Mouse (Mus musculus): ENCODE data around the gene Ephb1.

Ephb1 gene

DNA sequence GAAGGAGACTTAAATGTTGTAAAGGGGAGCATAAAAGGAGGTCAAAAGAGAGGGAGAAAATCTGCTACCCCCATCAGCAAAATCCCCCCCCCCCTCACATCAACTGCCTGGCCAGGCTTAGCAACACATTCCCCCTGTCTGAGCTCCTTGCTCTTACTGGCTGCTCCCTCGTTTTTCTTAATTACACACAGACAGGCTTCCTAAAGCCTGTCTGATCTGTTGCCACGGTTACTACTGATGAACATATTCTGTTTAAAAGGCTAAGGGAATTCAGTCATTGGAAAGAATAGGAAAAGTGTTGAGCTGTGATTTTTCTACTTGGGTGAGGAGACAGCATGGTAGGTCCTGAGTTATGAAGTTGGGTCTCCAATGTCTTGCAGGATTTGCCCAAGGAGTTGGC is 308.6 kb downstream of the Ephb1 start:
- no peak for TF ChIP-seq GATA4 (IDR thresholded peaks at IDR 0.05; ENCODE audit: insufficient replicate concordance, low read length)

DNA sequence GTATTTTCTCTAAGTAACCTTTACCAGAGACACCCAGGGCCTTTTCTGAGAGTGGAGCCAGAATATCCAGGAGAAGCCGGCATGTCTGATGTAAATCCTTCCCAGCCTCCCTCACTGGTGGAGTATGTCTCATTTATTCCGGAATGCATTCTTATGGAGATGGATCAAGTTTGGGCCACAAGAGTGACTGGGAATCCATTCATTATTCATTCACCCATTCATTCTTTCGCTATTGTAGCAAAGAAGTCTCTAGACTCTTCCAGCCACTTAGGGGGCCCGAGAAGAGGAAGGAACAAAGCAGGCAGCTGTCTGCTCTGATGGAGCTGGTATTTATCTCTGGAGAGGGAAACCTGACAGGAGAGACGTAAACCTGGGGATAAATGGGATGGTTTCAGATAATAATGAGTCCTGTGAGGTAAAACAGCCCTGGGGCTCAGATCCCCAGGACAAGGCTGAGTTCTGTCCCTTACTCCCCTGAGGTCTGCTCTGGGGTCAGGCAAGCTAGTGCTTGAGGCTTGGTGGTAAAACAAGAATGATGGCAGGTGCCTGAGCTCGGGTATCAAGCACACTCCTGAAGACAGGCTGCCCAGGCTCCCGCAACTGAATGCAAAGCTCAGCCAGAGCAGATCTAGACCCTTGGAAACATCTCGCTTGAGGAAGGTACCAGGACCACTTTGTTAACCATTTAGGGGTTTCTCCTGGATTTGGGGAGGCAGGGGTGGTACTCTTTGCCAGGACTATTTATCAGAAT is 309.2 kb downstream of the Ephb1 start:
- no peak for TF ChIP-seq GATA4 (IDR thresholded peaks at IDR 0.05; ENCODE audit: insufficient replicate concordance, low read length)

DNA sequence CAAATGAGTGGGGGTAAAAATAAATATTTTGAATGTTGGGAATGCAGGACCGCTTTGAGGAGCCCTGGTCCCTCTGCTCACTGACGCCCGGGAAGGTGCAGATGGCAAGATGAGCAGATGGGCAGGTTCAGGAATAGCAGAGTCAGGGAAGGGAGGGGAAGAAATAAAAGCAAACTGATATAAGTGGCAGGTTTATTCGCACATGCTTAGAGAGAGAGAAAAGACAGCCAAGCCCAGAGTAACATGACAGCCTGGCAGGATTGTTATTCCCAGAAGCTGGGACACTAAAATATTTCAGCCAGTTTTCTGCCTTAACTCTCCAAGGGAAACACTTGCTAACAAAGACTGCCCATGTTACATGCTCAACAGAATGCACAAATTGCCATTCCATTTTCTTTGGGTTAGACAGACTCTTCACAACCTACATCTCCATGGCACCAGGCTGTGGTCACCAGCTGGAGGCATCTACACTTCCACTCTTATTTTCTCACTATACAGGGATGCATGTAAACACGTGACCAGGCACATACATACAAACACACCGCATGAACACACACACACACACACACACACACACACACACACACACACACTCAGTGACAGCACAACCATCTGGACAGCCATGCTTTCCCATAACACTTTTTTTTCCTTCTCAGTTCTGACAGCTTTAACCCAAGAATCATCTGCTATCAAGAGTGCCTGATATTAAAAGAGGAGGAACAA is 315.3 kb downstream of the Ephb1 start:
- TF ChIP-seq GATA4 (IDR thresholded peaks at IDR 0.05; ENCODE audit: insufficient replicate concordance, low read length): no peak

DNA sequence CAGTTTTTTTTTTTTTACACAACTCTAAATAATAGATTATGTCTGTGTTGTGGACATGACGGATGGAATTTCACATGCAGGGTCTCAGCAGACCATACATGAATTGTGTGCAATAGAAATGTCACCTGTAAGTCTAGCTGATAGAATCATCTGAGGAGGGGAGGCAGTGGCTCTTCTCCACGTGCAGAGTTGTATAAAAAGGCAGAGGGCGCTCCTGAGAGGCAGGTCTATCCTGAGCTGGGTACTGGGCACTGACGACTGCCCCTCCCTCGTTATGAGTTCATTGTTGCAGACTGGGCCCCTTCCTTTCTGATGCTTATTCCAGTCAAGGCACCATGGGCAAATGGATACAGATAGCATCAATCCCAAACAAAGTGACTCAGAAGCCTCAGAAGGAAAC is 318.4 kb downstream of the Ephb1 start:
- no peak for TF ChIP-seq GATA4 (IDR thresholded peaks at IDR 0.05; ENCODE audit: insufficient replicate concordance, low read length)

DNA sequence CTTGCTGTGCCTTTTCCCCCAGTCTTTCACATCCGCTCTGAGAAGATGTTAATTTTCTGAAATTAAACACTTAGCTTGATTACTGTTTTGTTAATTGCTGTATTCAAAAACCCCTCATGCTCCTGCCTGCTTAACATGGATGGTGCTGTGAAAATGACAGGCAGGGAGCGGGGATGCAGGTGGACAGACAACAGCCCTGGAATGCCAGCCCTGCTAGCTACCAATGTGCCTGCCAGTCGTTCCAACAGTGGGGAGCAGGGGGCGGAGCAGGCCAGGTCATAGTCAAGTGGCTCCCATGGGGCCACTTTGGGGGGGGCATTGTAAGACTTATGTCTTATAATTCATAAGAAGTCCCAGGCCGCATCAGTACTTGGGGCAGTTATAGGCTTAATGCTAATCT is 321.3 kb downstream of the Ephb1 start:
- no peak for TF ChIP-seq GATA4 (IDR thresholded peaks at IDR 0.05; ENCODE audit: insufficient replicate concordance, low read length)

DNA sequence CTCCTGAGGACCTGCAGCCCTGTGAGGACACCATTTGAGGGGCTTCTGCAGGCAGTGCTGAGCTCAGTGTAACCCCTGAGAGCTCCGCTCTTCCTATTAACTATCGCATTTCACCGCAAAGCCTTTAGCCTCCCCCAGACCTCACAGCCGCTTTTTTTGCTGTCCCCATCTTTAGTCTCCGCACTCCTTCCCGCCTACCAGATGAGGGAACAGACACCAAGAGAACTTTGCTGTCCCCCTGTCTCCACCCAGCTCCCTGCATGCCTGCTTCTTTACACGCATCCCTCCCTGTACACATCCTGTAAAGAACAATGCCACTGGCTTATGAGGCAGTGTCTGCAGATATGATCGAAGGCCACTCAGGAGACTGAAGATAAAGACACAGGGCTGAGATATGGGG is 322.1 kb downstream of the Ephb1 start:
- no peak for TF ChIP-seq GATA4 (IDR thresholded peaks at IDR 0.05; ENCODE audit: insufficient replicate concordance, low read length)

DNA sequence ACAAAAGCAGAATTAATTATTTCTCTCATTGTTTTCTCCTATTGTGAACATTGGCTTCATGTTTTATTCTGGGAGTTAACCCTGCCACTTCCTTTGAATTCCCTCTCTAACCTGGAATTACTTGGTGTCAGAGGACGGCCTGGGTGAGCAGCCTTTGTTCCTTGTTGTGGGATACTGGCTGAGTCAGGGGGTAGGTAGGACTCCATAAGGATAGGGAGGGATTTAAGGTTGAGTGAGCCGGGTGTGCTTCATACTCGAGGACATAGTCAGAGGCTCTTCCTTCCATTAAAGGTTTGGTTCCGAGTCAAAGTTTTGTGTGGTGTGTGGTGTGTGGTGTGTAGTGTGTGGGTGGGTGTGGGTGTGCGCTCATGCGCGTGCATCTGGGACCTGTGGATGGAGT is 324.8 kb downstream of the Ephb1 start:
- no peak for TF ChIP-seq GATA4 (IDR thresholded peaks at IDR 0.05; ENCODE audit: insufficient replicate concordance, low read length)

DNA sequence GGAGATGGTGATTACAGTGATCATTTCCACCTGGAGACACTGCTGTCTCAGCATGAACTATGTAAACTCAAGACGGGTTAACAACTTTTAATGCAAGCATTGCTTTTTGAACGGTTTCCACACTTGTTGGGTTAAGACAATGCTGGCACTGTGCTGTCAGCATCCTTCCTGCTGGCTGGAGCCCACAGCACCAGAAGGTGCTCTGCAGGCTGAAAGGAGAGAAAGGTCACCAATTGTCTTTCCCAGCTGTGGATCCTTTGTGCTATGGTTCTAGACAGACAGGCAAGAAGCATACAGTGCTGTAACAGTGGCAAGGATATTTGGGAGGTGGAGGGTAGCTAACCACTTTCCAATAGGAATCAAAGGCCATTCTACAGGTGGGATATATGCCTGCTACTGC is 328.4 kb downstream of the Ephb1 start:
- TF ChIP-seq GATA4 (IDR thresholded peaks at IDR 0.05; ENCODE audit: insufficient replicate concordance, low read length): no peak

DNA sequence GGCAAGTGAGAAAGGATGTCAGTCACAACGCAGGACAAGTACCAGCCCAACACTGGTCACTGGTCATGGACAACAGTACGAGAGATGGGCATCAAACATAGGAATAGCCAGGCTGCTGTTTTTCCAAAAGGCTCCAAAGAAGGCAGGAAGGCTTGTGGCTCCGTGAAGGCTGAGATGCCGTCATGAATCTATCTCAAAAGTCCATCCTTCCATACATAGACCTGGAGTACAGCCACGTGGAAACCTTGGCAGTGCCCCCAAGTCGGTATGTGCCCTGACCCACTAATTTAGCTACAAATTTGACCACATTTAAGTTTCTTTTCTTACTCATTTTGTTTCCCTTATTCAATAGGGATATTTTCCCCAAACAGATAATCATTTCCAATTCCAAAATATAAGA is 329.4 kb downstream of the Ephb1 start:
- TF ChIP-seq GATA4 (IDR thresholded peaks at IDR 0.05; ENCODE audit: insufficient replicate concordance, low read length): no peak

DNA sequence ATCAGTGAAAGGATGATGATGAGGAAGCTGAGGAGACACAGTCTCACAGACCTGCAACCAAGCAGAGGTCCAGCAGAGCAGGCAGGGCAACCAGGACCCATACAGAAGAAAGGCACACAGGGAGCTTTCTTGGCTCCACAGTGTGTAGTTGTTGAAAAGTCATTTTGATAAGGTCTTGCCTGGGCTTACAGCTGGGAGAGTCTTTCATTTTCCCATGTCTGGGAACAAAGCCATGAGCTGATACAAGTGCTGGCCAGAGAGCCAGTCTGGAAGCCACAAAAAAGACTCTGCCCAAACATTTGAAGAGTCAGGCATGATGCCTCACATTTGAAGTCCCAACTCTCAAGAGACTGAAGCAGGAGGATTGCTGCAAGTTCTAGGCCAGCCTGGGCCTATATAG is 339.0 kb downstream of the Ephb1 start:
- TF ChIP-seq GATA4 (IDR thresholded peaks at IDR 0.05; ENCODE audit: insufficient replicate concordance, low read length): no peak

DNA sequence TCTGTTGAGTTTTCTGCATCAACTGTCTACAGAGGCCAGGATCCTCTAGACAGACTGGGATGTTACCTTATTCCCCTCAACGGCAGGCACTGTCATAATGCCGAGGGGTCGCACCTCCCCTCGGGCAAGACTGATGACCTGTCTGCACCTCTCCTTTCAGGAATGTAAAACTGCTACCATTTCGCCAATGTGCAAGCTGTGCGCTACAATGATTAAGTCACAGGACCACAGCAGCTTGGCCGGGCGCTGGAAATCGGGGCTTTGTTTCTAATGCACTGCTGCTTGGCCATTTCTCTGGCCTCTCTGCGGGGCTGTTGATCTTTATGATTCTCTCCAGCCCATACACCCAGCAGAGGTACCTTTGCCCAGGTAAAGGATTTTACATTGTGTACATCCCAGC is 346.8 kb downstream of the Ephb1 start:
- no peak for TF ChIP-seq GATA4 (IDR thresholded peaks at IDR 0.05; ENCODE audit: insufficient replicate concordance, low read length)

DNA sequence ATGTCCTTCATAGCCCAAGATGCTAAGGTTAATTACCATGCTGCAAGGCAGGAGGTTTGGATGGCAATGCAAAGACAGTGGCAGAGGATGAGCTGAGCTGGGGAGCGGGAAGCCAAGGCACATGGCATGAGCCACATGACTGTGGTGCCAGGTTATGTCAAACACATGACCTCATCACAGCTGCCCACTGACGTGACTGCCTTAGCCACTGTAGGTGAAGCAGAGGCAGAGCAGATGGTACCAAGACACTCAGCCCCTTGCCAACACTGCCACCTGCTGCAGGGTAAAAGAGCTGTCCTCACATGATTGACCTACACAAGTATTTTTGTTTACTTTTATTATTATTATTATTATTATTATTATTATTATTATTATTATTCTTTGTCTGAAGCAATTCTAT is 348.0 kb downstream of the Ephb1 start:
- no peak for TF ChIP-seq GATA4 (IDR thresholded peaks at IDR 0.05; ENCODE audit: insufficient replicate concordance, low read length)

DNA sequence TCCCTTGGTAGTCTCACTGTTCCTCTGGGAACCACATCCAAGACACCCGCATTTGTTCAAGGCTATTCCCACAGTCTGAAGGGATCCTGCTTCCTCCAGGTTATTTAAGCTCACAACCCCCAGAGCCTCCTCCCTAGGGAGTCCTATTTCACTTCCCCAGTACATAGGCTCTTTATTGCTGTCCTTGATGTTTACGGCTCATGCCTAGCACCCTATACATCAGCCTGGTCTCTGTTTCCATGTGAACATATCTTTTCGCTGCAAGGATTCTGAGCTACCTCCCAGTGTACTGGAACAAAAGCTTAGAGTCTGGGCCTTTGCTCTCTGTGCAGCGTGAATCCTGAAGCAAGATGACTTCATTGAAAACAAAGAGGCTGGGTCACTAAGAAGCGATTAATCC is 351.6 kb downstream of the Ephb1 start:
- no peak for TF ChIP-seq GATA4 (IDR thresholded peaks at IDR 0.05; ENCODE audit: insufficient replicate concordance, low read length)

DNA sequence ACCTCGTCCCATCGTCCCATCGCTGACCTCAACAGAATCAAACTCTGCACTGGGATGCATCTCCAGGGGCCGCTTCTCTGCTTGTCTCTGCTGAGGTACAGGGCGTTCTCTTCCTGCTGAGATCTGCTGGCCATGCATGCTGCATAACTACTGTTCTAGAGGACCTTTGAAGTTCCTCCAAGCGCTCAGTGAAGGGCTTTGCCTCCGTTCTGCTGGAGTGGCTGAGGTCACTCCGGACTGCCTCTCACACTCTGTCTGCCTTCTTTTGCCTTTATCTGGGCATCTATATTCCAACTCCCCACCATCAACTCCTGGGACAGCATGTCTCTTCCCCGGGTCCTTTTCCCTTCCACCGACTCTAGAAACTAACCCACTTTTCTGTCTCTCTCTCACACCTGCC is 352.3 kb downstream of the Ephb1 start:
- no peak for TF ChIP-seq GATA4 (IDR thresholded peaks at IDR 0.05; ENCODE audit: insufficient replicate concordance, low read length)

DNA sequence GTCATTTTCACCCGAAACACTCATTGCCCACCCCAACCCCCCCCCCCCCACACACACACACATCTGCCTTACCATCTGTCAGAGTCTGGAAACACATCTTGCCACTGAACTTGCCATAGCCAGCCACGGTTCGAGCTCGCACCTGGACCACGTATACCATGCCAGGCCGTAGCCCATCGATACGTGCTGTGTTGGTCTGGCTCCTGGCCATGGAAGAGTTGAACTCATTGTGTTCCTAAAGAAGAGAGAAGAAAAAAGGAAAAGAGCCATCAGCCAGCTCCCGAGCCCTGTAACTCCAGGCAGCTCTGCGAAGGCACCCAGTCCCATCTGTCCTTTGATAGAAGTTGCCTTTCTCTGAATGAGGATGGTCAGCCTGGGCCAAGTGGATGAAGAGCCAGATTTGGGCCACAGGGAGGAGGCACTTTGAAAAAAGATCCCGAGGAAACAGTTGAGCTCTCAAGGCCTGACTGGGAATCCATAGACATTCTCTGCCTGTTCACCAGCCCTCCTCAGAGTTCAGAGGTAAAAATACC is 352.8 kb downstream of the Ephb1 start:
- no peak for TF ChIP-seq GATA4 (IDR thresholded peaks at IDR 0.05; ENCODE audit: insufficient replicate concordance, low read length)

DNA sequence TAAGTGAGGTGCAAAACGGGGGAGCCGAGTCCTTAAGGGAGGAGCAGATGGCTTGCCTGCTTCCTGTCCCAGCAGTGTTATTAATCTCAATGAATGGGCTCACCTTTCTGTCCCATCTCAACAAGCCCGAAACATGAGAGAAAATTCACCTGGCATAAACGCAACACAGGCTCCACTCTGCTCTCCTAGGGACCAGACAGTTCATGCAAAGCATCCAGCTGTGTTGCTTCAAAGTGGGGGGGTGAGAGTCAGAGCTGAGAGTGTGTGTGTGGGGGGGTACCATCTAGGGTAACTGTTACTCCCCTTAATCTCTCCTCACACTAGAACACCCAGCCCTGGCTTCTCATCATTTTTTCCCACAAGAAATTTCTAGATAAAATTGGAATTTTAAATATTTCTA is 354.8 kb downstream of the Ephb1 start:
- no peak for TF ChIP-seq GATA4 (IDR thresholded peaks at IDR 0.05; ENCODE audit: insufficient replicate concordance, low read length)
